Mouse (Mus musculus): ENCODE data around the gene Phf3. TPM values are rescaled to one million over a fixed set of nuclear protein-coding genes. Genes with fewer than 3 reads are reported as not detected.
"Not testable (repeated sequence)": the region's sequence is repeated elsewhere in the genome, so short reads cannot be mapped to it uniquely, and the experiment has no call there.

The Phf3 gene
- 10 to 100 TPM; 91.9 to 94.4 TPM for total RNA-seq (2021)
- long read RNA-seq, experiment 1, partial matches to known transcripts, result 2 of 10 reads
- long read RNA-seq, experiment 1, other reads (novel, unspliced or antisense), result 8 of 10 reads
- long read RNA-seq, experiment 2, partial matches to known transcripts, result 1 of 14 reads
- long read RNA-seq, experiment 2, other reads (novel, unspliced or antisense), result 12 of 14 reads

GRCm38 (mm10) chr1:30873541-30874260 lies at the start of gene Phf3:
Phf3 (minus strand) TSS chr1:30873921.
- DNase-seq (ENCODE audit: low spot score in 2 of 2), result peak; percentile 76 to 86

DNA sequence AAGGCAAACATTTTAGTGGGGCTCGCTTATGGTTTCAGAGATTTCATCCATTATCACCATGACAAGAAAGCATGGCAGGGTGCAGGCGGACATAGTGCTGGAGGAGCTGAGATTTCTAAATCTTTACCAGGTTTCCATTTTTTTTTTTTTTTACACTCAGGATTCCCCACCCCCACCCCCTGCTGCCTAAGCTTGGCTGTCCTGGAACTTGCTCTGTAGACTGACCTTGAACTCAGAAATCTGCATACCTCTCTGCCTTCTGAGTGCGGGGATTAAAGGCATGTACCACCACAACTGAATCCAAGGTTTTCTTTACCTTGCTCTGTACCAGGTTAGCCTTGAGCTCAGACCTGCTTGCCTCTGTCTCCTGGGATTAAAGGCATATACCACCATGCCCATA lies 48.5 kb upstream of the Phf3 start:
- DNase-seq (ENCODE audit: low spot score in 2 of 2), result no peak

DNA sequence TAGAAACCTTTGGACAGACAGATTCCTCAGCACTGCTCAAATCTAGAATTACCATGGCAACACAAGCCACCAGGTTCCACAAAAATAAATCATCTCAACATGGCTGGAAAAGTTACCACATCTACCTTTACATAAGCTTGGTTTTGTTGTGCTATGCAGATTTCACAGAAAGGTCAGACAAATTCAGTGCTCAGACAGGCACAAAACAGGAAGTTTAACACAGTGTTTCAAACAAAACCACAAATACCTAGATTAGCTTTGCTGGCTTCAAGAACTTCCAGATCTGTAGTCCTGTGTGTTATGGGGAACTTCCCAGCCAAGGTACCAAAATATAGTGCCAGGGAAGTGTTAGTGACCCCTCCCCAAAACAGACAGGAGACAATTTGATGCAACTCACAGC lies 47.5 kb upstream of the Phf3 start:
- no peak for DNase-seq (ENCODE audit: low spot score in 2 of 2)

DNA sequence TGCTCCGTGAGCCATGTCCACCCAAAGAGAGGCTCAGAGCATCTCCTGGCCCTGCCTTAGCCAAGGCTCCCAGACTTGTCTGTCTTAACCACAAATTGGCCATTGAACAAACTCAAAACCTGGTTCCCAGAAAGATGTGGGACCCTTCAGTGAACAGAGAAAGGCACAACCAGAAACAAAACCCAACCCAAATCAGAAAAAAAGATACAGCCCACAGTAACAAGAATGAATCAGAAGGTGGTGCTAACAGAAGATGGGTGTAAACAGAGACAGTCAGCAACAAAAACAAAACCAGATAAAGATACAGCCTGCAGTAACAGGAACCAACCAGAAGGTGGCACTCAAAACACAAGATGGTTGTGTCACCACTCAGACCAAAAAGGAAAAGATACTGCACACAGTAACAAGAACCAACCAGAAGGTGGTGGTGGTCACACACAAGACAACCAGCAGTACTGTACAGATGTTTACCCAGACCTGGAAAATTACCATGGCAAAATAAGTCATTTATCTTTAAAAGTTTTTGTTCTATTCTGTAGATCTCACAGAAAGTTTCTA lies 47.0 kb upstream of the Phf3 start:
- no peak for DNase-seq (ENCODE audit: low spot score in 2 of 2)

GRCm38 (mm10) chr1:30910172-30910571 lies 36.5 kb upstream of the Phf3 start:
- DNase-seq (ENCODE audit: low spot score in 2 of 2), result no peak

DNA sequence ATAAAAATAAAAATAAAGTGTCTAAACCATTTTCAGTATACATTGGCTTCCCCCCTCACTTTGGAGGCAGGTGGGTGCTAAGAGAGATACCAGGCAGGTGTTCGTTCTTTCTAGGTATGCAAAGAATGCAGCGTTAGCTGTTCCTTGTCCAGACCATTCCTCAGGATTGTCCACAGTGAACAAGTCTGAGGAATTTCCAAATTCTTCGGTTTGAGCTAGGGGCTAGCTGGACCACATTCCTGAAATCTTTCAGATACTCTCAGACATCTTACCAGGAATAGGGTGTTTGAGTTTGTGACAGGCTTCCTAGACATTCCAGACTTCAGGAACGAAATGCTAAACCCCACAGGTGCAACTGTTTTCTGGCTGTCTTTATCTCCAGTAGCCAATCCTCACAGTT lies 35.1 kb upstream of the Phf3 start:
- DNase-seq (ENCODE audit: low spot score in 2 of 2), result no peak

- no peak for DNase-seq (ENCODE audit: low spot score in 2 of 2)
Observed at GRCm38 (mm10) chr1:30903480-30904218, 29.9 kb upstream of the Phf3 start.

GRCm38 (mm10) chr1:30898691-30899090 lies 25.0 kb upstream of the Phf3 start:
- no peak for DNase-seq (ENCODE audit: low spot score in 2 of 2)

- not testable (repeated sequence) for DNase-seq (ENCODE audit: low spot score in 2 of 2)
Observed at GRCm38 (mm10) chr1:30895366-30895765, 21.6 kb upstream of the Phf3 start.

- DNase-seq (ENCODE audit: low spot score in 2 of 2), result not testable (repeated sequence)
Observed at GRCm38 (mm10) chr1:30883806-30884205, 10.1 kb upstream of the Phf3 start.

GRCm38 (mm10) chr1:30875746-30876145 lies 2.0 kb upstream of the Phf3 start:
- no peak for DNase-seq (ENCODE audit: low spot score in 2 of 2)

- no peak for DNase-seq (ENCODE audit: low spot score in 2 of 2)
Observed at GRCm38 (mm10) chr1:30874261-30875131, 775 bp upstream of the Phf3 start.

- DNase-seq (ENCODE audit: low spot score in 2 of 2), result peak; percentile 29 to 50
Observed at GRCm38 (mm10) chr1:30872836-30873540, 733 bp downstream of the Phf3 start.

DNA sequence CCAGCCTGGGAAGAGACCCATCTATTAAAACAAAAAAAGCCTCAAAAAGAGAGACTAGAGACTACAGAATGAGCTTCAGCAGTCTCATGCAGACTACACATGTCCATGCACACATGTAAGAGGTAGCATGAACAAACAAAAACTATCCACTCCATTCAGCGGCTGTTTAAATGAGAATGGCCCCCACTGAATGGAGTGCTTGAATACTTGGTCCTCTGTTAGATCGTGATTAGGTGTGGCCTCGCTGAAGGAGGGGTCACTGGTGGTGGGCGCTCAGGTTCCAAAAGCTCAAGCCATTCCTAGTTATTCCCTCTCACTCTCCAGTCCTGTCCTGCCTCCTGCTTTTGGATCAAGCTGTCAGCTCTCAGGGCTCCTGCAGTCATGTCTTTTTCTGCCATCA lies 5.9 kb downstream of the Phf3 start:
- no peak for DNase-seq (ENCODE audit: low spot score in 2 of 2)

DNA sequence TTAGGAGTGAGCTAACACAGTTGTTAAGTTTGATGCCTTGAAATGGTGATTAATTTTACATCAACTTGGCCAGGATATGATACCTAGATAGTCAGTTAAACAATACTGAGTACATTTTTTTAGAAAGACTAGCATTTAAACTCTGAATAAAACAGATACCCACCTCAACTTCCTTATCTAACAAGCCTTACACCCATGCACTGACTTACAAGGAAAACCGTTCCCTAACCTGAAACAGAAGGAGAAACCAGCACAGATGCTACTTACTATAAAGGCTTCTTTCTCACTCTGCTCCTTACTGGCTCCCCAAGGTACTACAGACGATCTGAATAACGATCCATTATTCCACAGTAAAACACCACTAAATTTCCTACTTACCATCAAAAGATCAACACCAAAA lies 21.2 kb downstream of the Phf3 start:
- DNase-seq (ENCODE audit: low spot score in 2 of 2), result no peak

DNA sequence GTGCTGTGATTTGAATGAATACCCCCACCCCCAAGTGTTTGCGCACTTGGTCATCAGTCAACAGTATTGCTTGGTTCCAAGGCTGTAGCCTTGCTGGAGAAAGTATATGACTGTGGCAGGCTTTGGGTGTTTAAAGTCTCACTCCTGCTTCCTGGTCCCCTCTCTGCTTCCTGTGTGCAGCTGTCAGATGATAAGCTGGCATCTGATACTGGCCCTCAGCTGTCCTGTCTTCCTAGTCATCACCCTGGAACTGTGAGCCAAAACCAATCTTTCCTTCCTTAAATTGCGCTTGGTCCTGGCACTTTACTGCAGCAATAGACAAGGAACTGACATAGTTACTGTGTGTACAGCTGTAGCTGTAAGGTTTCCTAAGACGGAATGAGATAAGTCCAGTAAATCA lies 21.8 kb downstream of the Phf3 start:
- DNase-seq (ENCODE audit: low spot score in 2 of 2), result no peak

- DNase-seq (ENCODE audit: low spot score in 2 of 2), result no peak
Observed at GRCm38 (mm10) chr1:30850906-30851305, 22.8 kb downstream of the Phf3 start.

- no peak for DNase-seq (ENCODE audit: low spot score in 2 of 2)
Observed at GRCm38 (mm10) chr1:30849955-30850354, 23.8 kb downstream of the Phf3 start.

- no peak for DNase-seq (ENCODE audit: low spot score in 2 of 2)
Observed at GRCm38 (mm10) chr1:30847706-30848105, 26.0 kb downstream of the Phf3 start.

- DNase-seq (ENCODE audit: low spot score in 2 of 2), result no peak
Observed at GRCm38 (mm10) chr1:30839662-30840061, 34.1 kb downstream of the Phf3 start.
